Mouse (Mus musculus): ENCODE data around the gene Tgfb3. TPM values are rescaled to one million over a fixed set of nuclear protein-coding genes. Genes with fewer than 3 reads are reported as not detected.

Tgfb3 gene
- total and polyA plus RNA-seq, 3 experiments: 0.34 TPM; not detected in 2

GRCm38 (mm10) chr12:86022282-86022984 lies 56.4 kb downstream of the Tgfb3 start:
- no peaks in the 10 kb centered on the region for H3K79me2 ChIP-seq (replicated peaks; ENCODE audit: control insufficient read depth, extremely low read depth, insufficient read depth, poor library complexity, severe bottlenecking)
- peaks cover 2 to 19% of the 10 kb centered on the region in 2 experiments for H3K36me3 ChIP-seq (replicated peaks in 1 of 2; ENCODE audit: control insufficient read depth in 1 of 2, insufficient read depth in 1 of 2, low read length in 1 of 2)
- TF ChIP-seq BHLHE40 (IDR thresholded peaks at IDR 0.05; ENCODE audit: low read depth, low read length) (no peak), ETS1 (conservative IDR thresholded peaks at IDR 0.05; ENCODE audit: low read depth, low read length) (no peak), POLR2AphosphoS2 (IDR thresholded peaks at IDR 0.05; ENCODE audit: low read depth, low read length) (no peak), GABPA (IDR thresholded peaks at IDR 0.05; ENCODE audit: insufficient replicate concordance, low read depth, low read length) (no peak), ZNF384 (IDR thresholded peaks at IDR 0.05; ENCODE audit: low read depth, low read length) (no peak), ZMIZ1 (IDR thresholded peaks at IDR 0.05; ENCODE audit: low read depth, low read length) (no peak), MXI1 (IDR thresholded peaks at IDR 0.05; ENCODE audit: low read depth, low read length) (no peak), MAX (IDR thresholded peaks at IDR 0.05; ENCODE audit: low read length) (no peak), CHD2 (IDR thresholded peaks at IDR 0.05; ENCODE audit: low read length) (no peak), MYC (IDR thresholded peaks at IDR 0.05; ENCODE audit: low read depth, low read length) (no peak), USF2 (conservative IDR thresholded peaks at IDR 0.05; ENCODE audit: low read depth, low read length) (no peak), RCOR1 (conservative IDR thresholded peaks at IDR 0.05; ENCODE audit: low read depth, low read length) (no peak)
- no peaks in the 10 kb centered on the region for H3K27me3 ChIP-seq (replicated peaks)
- H3K9ac ChIP-seq (ENCODE audit: insufficient read depth, low read depth): no peak overlapping the region
- no peak overlapping the region for H3K4me2 ChIP-seq (ENCODE audit: insufficient read depth, low read depth, poor library complexity, severe bottlenecking)
- DNase-seq (ENCODE audit: extremely low read depth): no peak
- dilution Hi-C loops (cut with MboI; ENCODE audit: extremely low pct_ligation_motif_present, extremely low pct_unique_long_range_greater_than_20kb, low sequenced_read_pairs): no loop called here
- H3K27ac ChIP-seq (ENCODE audit: insufficient read depth, low read depth): no peak overlapping the region
- in situ Hi-C loops (cut with MboI; ENCODE audit: low pct_ligation_motif_present, low pct_unique_long_range_greater_than_20kb, low sequenced_read_pairs): loop anchor here (10.0 kb wide), 1 partner anchor 52 kb away; the partner anchor contains the start of gene Tgfb3
- no peaks in the 10 kb centered on the region for H3K9me3 ChIP-seq (replicated peaks; ENCODE audit: low read length)
- H3K4me1 ChIP-seq (ENCODE audit: control insufficient read depth in 1 of 2, insufficient read depth in 2 of 2): no peaks in the 10 kb centered on the region
- no peak overlapping the region for H3K4me3 ChIP-seq (replicated peaks in 1 of 3; ENCODE audit: low read depth in 2 of 3, low read length in 2 of 3, poor library complexity in 1 of 3)

GRCm38 (mm10) chr12:86021583-86021982 lies 57.3 kb downstream of the Tgfb3 start:
- TF ChIP-seq MAZ (IDR thresholded peaks at IDR 0.05; ENCODE audit: low read depth, low read length): no peak
- TF ChIP-seq GABPA (IDR thresholded peaks at IDR 0.05; ENCODE audit: insufficient replicate concordance, low read depth, low read length): no peak
- TF ChIP-seq POLR2AphosphoS2 (IDR thresholded peaks at IDR 0.05; ENCODE audit: low read depth, low read length): no peak
- TF ChIP-seq E2F4 (IDR thresholded peaks at IDR 0.05; ENCODE audit: insufficient replicate concordance, low read depth, low read length): no peak
- TF ChIP-seq BHLHE40 (IDR thresholded peaks at IDR 0.05; ENCODE audit: low read depth, low read length): no peak
- no peak for TF ChIP-seq SIN3A (IDR thresholded peaks at IDR 0.05; ENCODE audit: low read length)
- TF ChIP-seq MAFK (IDR thresholded peaks at IDR 0.05; ENCODE audit: insufficient replicate concordance, low read length): no peak
- TF ChIP-seq RCOR1 (conservative IDR thresholded peaks at IDR 0.05; ENCODE audit: low read depth, low read length): no peak
- TF ChIP-seq ELF1 (IDR thresholded peaks at IDR 0.05; ENCODE audit: low read depth, low read length): no peak
- TF ChIP-seq ZKSCAN1 (IDR thresholded peaks at IDR 0.05; ENCODE audit: borderline replicate concordance, low read depth, low read length): no peak
- no peak for TF ChIP-seq SMC3 (IDR thresholded peaks at IDR 0.05; ENCODE audit: low read depth, low read length)
- TF ChIP-seq JUND (conservative IDR thresholded peaks at IDR 0.05; ENCODE audit: low read depth, low read length): no peak
- no peak for TF ChIP-seq CTCF (conservative IDR thresholded peaks at IDR 0.05 in 1 of 2, IDR thresholded peaks at IDR 0.05 in 1 of 2; ENCODE audit: low read depth in 2 of 2, low read length in 2 of 2)
- TF ChIP-seq ZC3H11A (IDR thresholded peaks at IDR 0.05; ENCODE audit: low read depth, low read length): no peak
- no peak for TF ChIP-seq NELFE (IDR thresholded peaks at IDR 0.05; ENCODE audit: low read depth, low read length)
- no peak for TF ChIP-seq NRF1 (IDR thresholded peaks at IDR 0.05; ENCODE audit: low read depth, low read length)
- TF ChIP-seq TBP (conservative IDR thresholded peaks at IDR 0.05; ENCODE audit: low read depth, low read length): no peak
- no peak for TF ChIP-seq TCF12 (IDR thresholded peaks at IDR 0.05; ENCODE audit: low read depth, low read length)
- TF ChIP-seq EP300 (IDR thresholded peaks at IDR 0.05; ENCODE audit: low read length): no peak
- TF ChIP-seq ETS1 (conservative IDR thresholded peaks at IDR 0.05; ENCODE audit: low read depth, low read length): no peak
- no peak for DNase-seq (ENCODE audit: extremely low read depth)
- in situ Hi-C loops (cut with MboI; ENCODE audit: low pct_ligation_motif_present, low pct_unique_long_range_greater_than_20kb, low sequenced_read_pairs) (loop anchor here (10.0 kb wide), 1 partner anchor 53 kb away; the partner anchor contains the start of gene Tgfb3), dilution Hi-C loops (cut with MboI; ENCODE audit: extremely low pct_ligation_motif_present, extremely low pct_unique_long_range_greater_than_20kb, low sequenced_read_pairs) (no loop called here)
- Histone ChIP-seq H3K9me3 (replicated peaks; ENCODE audit: low read length) (no peaks in the 10 kb centered on the region), H3K9ac (ENCODE audit: insufficient read depth, low read depth) (no peak overlapping the region), H3K27ac (ENCODE audit: insufficient read depth, low read depth) (no peak overlapping the region), H3K4me1 (ENCODE audit: control insufficient read depth in 1 of 2, insufficient read depth in 2 of 2) (peaks cover 0 to 7% of the 10 kb centered on the region in 2 experiments; a peak in 2 of 4 replicates), H3K4me3 (replicated peaks in 1 of 3; ENCODE audit: low read depth in 2 of 3, low read length in 2 of 3, poor library complexity in 1 of 3) (no peak overlapping the region), H3K27me3 (replicated peaks) (no peaks in the 10 kb centered on the region), H3K79me2 (replicated peaks; ENCODE audit: control insufficient read depth, extremely low read depth, insufficient read depth, poor library complexity, severe bottlenecking) (no peaks in the 10 kb centered on the region), H3K36me3 (replicated peaks in 1 of 2; ENCODE audit: control insufficient read depth in 1 of 2, insufficient read depth in 1 of 2, low read length in 1 of 2) (peaks cover 2 to 15% of the 10 kb centered on the region in 2 experiments), H3K4me2 (ENCODE audit: insufficient read depth, low read depth, poor library complexity, severe bottlenecking) (no peak overlapping the region)

Data from CH12.LX (cell line).